Mouse (Mus musculus) gastrocnemius, adult 18-20 months (tissue): Measurements from ENCODE around the gene Eif5. TPM values are rescaled to one million over a fixed set of nuclear protein-coding genes. Genes with fewer than 3 reads are reported as not detected.
"Not testable (repeated sequence)": the region's sequence is repeated elsewhere in the genome, so short reads cannot be mapped to it uniquely, and the experiment has no call there.

Source experiments
- DNase-seq: peaks from one replicate; pipeline ENCODE4 v3.0.0; 2021; ENCODE audit warnings: low spot score
- total RNA-seq, 2 experiments: library from RNA; stranded (reverse); gene quantifications; 2 replicates each; pipeline ENCODE4 v1.2.3; 2021

Gene Eif5
- total RNA-seq, 2 experiments from 2014 or later: 160 to 165 TPM

DNA sequence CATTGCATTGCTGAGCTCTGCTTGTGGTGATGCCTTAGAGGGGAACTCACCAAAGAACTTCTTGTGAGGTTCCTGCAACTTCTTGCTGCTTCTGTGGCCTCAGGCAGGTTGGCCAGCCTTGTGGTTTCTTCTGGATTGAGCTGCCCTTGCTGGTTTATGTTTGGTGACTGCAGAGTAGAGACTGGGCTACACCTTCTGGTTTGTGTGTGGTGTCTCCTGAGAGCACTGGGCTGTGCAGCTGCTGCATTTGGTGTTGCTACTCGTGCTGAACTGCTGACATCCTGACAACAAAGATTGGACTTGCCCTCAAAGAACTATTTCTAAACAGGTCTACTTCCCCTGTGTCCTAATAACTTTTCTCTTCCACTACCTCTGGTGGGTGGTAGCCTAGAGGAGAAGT lies 13.3 kb upstream of the Eif5 start:
- no peak for DNase-seq

DNA sequence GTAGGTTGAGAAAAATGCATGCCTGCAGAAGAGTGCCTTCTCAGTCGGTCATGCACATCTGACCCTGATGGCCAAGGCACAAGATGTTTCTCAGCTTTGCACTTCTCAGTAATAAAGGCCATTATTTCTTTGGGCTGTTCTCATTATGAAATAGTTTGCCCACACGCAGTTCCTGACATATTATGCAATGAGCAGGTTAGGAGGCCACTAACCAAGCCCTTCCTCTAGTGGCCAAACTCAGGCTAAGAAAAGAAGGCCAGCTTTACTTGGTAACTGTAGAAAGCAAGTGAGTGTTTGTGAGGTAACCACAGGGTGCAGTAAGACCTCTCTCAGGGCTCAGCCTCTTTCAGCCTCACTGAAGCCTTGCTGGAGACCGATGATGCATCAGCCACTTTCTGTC lies 12.9 kb upstream of the Eif5 start:
- DNase-seq: no peak

DNA sequence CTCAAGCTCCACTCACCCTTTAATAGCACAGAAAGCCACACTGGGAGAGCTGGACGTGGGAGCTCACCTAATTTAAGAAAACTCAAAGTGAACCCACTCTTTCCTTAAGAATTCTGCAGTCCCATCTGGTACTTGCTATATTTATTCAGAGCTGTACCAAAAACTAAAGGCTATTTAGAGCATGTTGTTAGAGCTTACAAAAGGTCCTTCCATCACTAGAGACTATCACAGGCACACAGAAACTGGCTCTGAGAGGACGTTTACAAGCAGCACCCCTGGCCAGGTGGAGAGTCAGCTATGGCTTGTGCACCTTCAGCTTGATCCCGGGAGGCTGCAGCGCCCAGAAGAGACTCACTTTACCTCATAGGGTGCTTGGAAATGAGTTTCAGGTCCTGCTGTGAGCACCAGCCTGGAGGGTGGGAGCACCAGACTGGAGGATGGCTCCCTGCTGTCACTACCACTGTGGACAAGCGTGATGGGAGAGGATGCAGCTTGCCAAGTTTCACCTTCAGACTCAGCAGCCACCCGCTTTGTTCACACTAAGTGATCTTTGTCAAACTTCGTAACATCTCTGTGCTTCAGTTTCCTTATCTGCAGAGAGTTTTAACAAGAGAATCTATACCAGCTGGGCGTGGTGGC lies 10.1 kb upstream of the Eif5 start:
- DNase-seq: no peak

DNA sequence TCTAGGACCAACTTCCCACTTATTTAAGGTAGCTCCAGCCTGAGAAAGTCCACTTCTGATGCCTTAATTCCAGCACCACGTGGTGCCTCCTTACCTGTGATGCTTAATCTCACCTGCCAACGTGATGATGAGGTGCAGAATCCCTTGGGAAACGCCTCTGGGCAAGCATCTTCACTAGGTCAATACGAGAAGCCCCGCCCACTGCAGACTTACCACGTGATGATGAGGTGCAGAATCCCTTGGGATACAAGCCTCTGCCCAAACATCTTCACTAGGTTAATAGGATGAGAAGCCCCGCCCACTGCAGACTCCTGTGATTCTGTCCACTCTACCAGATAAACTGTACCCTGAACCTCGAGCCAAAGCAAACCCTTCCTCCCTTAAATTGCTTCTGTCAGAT lies 8.6 kb upstream of the Eif5 start:
- DNase-seq: no peak

DNA sequence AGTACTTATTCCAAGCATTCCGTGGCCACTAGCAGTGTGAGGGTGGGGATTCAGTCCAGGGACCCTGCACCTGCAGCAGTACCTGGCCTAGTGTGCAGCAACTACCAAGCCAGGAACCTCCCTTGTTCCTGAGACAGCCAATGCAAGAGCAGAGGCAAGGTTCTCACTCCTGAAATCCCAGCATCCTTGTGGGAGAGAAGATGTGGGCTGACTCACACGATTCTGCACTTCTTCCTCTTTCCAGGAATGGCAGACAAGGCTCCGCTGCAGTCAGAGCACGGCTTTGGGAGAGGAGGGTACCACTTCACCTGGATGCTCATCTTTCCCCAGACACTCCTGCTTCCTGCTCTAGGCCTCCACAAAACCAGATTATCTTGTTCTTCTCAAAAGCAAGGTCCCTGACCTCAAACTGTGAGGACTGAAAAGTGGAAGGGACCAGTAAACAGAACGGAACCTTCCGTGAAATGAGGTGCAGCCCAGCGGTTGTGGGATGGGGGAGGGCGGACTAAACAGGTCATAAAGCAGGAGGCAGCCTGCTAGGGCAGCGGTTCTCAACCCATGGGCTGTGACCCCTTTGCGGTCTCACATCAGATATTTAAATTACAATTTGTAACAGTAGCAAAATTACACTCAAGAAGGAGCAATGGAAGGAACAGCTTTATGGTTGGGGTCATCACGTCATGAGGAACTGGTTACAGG lies 4.6 kb upstream of the Eif5 start:
- DNase-seq: no peak

DNA sequence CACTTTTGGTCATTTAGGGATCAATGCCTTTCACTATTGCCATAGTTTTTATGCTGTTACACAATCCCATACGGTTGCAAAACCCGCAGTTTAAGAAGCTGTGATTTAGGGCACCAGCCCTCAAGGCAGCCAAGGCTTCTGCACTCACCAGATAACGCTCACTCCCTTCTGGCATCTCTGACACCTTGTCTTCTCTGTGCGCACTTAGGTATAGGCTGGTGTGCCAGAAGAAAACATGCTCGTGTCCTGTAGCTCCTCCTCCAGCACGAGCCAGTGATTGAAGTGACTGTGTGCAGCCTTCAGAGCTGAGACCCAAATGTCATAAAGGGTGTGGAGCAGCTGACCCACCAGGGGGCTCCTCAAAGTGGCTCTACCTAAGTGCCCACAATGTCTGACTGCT lies 2.5 kb upstream of the Eif5 start:
- DNase-seq: no peak

DNA sequence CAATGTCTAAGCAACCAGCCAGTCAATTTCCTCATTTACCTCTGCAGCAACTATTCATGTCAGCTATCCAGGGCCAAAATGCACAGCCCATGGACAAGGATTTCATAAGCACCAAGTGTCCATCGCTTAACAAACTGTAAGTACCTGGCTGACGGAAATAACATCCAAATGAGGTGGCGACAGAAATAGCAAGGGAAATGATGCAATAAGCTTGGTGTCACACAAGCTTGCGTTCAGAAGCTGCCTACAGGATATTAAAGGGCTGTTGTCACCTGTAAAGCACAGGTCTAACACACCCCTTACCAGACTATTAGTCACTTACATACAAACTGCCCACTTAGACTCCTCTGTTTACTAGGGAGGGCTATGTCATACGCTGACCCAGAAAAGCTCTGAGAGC lies 2.1 kb upstream of the Eif5 start:
- DNase-seq: no peak

DNA sequence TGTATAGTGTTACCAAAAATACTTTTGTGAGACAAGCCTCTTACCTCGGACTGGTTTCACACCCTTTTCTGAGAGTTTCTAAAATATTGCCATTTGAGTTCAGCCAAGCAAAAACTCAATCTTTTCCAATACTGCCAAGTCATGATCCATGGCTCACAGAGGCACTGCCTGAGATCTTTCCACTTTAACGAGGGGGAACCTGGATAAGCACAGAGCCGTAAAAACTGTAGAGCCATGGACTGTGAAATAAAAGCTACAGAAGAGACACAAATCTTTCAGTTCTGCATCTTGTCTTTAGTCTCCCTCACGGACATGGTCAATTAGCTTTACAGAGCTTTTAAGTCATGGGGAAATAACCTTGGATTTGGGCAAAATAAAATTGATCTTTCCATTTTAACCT lies 1.1 kb upstream of the Eif5 start:
- no peak for DNase-seq

DNA sequence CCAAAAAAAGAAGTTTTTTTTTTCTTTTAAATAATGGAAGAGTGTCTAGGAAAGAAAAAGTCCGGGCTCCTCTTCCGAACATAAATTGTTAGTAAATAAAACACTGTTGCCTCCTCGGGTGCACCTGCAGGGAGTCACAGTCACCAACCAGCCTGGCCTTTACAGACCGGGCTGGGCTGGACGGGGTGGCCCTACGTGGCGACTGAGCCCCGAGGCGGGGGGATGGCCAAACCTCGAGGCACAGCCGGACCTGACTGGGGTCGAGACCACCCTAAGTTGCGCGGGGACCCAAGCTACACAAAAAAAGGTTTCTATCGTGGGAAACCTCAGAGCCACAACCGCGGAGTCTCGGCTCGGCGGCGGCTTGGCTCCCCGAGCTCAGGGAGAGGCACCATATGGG lies 475 bp upstream of the Eif5 start:
- no peak for DNase-seq

DNA sequence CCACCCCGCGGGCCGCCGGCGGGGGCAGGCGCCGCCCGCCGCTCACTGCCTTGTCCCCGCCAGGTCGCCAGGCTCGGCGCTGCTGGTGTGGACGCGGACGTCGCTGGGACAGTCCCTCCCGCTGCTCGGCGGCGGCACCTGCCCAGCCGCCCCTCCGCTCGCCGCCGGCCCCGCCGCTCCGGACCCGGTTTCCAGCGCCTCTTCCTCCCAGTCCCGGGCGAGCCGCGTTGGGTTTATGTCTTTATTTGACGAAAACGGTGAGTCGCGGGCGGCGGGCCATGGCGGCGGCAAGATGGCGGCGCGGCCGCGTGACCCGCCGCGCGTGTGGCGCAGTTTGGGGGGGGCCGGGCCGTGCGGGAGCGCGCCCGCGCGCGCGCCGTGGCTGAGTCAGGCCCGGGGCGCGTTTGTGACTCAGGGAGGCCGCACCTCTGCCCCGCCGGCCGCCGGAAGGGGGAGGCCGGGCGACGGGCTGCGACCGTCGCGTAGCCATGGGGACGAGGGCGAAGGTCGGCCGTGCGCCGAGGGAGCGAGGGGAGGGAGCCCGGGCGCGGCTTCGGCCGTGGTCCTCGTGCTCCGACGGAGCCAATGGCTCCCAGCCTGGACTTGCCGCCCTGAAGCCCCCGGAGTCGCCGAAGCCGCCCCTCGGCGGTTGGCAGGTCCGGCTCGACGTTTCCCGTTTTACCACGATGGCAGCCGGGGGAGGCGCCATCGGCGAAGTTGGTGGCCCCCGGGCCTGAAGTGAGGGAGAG lies 650 bp downstream of the Eif5 start:
- peak; percentile 74 for DNase-seq

DNA sequence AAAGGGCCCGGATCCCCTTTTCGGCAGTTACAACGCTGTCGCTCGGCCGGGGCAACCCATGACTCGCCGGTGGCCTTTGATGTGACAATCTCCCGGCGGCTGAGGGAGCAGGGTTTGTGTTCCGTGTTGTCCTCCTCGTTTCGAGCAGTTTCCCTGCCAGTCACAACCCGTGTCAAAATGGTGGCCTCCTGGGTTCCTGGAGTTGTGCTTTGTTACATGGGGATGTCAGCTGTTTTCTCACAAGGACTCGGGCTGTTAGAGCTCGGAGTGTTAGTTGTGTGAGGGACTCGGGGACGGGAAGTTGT lies 1.2 kb downstream of the Eif5 start:
- DNase-seq: no peak

DNA sequence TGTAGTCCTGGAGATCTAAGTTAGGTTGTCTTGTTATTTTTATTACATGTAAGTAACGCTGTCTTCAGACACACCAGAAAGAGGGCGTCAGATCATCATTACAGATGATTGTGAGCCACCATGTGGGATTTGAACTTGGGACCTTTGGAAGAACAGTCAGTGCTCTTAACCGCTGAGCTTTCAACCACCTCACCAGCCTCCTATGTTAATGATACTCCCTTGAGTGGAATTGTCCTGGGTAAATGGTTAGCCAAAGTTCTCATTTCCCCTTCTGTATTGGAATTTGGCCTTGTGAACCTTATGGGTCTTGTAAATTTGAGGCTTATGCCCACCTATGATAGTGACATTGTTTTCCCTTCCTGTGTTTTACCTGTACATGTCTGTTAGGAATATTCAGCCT lies 9.3 kb downstream of the Eif5 start:
- DNase-seq: no peak

DNA sequence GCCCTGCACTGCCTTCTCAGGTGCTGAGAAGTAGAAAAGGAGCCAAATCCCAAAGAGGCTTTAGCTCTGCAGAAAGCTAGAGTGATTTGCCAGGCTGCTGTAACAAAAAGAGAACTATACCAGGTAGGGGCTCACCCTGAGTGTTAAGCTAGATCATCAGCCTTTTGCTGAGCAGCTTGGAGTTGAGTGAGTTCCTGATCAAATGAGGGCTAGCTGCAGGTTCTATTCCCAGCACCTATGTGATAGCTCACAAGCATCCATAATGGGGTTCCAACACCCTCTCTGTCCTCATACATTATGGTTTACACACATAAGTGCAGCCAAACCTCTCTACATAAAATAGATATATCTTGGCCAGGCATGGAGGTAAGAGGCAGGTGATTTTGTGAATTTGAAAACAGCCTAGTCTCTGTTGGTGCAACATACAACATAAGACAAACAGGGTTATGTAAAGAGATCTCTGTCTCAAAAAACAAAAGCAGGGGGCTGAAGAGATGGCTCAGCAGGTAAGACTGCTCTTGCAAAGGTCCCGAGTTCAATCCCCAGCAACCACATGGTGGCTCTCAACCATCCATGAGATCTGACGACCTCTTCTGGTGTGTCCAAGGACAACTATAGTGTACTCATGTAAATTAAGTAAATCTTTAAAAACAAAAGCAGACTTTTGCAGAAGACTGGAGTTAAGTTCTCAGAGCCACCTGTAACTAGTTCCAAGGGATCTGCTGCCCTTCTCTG lies 10.9 kb downstream of the Eif5 start:
- no peak for DNase-seq

DNA sequence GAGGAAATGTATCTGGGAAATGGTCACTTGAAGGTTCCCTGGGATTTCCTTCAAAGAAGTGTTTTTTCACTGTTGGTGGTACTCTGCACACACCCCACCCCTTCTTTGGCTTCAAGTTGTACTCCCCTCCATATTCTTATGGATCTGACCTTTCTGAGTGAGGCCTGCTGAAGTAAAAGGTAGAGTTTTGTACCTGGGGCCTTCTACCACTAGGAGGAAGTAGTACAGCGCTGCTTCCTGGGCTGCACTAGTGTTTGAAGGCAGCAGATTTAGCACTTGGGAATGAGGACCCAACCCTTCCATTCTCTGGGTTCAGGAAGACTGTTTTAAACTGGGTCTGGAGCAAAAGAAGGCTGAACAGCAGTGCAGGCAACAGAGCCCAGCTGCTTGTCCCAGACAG lies 12.9 kb downstream of the Eif5 start:
- no peak for DNase-seq

DNA sequence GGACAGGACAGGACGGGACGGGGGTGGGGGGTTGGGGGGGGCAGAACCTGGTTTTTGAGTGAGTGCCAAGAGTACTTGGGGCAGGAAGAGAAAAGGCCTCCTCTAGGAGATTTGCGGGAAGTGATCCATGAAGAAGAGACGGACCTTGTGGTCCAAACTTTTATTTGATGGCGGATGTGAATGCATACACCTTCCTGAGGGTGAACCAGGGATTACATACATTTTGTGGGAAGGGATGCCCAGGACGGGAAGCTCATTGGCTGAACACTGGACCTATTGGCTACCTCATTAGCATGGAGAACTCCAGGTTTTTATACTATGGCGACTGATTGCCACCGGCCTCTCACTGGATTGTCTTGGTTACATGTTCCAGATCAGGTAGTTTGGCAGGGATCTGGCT lies 14.5 kb downstream of the Eif5 start:
- no peak for DNase-seq

DNA sequence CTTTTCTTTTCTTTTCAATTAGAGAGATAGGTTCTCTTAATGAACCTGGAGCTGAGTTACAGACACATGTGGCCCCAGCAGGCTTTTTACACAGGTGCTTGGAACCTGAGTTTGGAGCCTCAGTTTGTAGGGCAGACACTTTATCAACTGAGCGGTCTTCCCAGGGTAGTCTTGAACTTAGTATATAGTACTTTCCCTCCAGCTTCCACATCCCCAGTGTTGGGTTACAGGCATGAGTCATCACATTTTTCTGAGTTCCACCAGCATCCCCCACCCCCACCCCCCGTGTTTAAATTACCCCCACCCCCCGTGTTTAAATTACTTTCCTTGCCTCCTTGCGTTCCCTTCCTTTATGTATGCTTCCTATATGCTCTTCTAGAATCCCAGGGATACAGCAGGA lies 17.5 kb downstream of the Eif5 start:
- DNase-seq: no peak

DNA sequence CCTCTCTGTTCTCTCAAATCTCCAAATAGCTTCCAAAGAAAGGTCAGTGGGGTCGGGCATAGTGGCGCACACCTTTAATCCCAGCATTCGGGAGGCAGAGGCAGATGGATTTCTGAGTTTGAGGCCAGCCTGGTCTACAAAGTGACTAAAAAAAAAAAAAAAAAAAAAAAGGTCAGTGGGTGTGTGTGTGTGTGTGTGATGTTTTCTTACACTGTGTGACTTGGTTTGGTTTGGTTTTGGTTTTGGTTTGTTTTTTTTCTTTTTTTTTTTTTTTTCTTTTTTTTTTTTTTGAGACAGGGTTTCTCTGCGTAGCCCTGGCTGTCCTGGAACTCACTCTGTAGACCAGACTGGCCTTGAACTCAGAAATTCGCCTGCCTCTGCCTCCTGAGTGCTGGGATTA lies 18.1 kb downstream of the Eif5 start:
- not testable (repeated sequence) for DNase-seq

DNA sequence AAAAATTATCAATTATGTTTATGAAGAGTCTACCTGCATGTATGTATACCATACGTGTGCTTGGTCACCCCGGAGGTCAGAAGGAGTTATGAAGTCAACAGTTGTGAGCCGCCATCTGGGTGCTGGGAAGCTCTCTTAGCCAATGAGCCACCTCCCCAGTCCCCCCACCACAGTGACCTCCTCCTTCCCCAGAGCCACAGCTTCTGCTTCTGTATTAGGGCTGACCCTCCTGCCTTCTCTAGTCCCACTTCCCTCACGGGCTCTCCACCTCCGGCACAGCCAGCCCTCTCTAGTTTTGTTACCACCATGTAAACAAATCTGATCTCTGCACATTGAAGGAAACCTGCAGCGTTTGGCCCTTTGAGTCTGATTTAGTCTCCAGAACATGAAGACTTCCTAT lies 19.7 kb downstream of the Eif5 start:
- DNase-seq: no peak

DNA sequence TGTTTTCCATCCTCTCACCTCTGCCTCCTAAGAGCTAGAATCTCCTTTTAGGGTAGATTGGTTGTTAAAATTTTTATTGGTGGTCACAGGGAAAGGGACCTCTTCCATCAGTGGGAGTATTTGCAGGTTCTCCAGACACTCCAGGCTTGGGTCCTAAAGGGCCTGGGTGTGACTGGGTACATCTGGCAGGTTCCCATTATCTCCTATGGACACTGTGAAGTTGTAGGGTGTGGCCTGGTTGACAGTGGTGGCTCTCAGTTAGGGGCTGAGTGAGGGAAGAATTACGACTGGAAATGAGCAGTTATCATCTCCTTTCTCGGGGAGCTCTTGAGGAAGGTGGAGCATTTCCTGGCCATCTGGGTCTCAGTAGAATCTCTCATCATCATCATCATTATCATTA lies 20.8 kb downstream of the Eif5 start:
- DNase-seq: no peak

DNA sequence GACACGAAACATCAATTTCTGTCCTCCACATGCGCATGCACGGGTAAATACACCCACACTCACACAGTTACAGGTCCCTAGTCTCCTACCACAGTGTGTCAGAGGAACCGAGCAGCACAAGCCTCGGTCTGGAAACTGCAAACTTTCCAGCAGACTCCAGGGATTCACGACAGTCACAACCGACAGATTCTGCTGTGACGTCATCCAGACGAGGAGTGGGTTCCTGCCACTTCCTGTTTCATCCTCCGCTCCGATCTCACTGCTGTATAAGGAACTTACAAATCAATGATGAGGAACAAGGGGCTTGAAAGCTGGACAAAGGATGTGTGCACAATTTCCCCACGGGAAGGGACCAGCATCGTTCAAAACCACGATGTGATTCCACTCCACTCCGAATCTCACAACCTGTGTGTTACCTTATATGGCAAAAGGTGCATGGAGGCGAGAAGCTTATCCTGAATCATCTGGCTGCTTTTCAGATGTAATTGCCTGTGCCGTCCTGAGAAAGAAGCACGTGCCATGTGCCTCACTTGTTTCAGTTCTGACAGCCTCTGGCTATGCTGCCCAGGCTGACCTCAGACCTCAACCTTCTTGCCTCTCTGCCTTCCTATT lies 21.9 kb downstream of the Eif5 start:
- DNase-seq: no peak

DNA sequence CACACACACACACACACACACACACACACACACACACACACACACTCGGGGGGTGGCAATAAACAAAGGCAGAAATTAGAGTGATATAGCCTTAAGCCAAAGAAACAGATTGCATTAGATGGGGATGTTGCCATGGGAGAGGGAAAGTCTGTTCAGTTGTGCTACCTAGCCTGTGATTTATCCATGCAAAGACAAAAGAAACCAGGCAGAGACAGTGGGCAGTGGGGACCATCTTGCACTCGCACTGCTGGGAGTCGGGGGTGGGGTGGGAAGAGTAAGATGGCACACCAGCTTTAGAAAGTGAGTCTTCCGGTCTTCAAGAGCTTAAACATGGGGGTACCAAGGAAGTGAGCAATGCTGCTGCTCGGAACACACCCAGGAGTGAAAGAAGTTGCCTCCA lies 22.5 kb downstream of the Eif5 start:
- DNase-seq: no peak

DNA sequence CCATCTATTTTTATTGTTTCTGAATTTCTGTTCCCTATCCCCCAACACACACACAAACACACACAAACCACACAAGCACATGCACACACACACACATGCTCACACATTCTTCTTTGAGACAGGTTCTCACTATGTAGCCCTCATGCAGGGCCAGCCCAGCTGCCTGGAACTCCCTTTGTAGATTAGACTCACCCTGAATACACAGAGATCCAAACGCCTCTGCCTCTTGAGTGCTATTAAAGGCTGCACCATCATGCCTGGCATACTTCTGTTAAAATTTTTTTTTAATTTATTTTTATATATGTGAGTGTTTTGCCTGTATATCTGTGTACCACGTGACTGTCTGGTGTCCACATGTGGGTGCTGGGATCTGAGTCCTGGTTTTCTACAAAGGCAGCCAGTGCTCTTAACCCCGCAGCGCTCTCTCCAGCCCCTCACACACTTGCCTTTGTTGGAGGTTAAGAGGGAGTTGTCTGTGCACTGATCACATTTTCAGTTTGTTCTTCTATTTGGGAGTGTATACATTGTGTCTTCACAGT lies 24.5 kb downstream of the Eif5 start:
- DNase-seq: no peak
